Mouse (Mus musculus): ENCODE measurements around the gene Spata33. TPM values are rescaled to one million over a fixed set of nuclear protein-coding genes. Genes with fewer than 3 reads are reported as not detected.
"Not testable (repeated sequence)": the region's sequence is repeated elsewhere in the genome, so short reads cannot be mapped to it uniquely, and the experiment has no call there.

The Spata33 gene
- polyA plus RNA-seq, 1 experiment from 2014 or later = 3.1 TPM

GRCm38 (mm10) chr8:123252925-123253324 is 40.3 kb downstream of the Spata33 start:
- H3K4me3 ChIP-seq (replicated peaks) = peak overlapping the region; percentile 90
- ATAC-seq (ENCODE audit: insufficient read depth, low FRiP score, low read depth) = no peak
- peaks cover 34% of the 10 kb centered on the region; the same call in 1 of the 2 replicates for H3K36me3 ChIP-seq
- peak overlapping the region; percentile 21; the same call in 1 of the 2 replicates for H3K27ac ChIP-seq
- 0 out of 2 replicates have a peak overlapping the region, but pooled peaks have one; percentile 89 for H3K9ac ChIP-seq
- peaks cover 23% of the 10 kb centered on the region for H3K4me1 ChIP-seq
- 40% methylated on average over 4 of the region's 4 CpGs for WGBS
- H3K9me3 ChIP-seq = no peaks in the 10 kb centered on the region
- H3K4me2 ChIP-seq = peak overlapping the region; percentile 85
- no peaks in the 10 kb centered on the region for H3K27me3 ChIP-seq (replicated peaks)

- Histone ChIP-seq H3K27ac (peak overlapping the region; percentile 82), H3K4me1 (peaks cover 23% of the 10 kb centered on the region), H3K9me3 (no peaks in the 10 kb centered on the region), H3K36me3 (peaks cover 36% of the 10 kb centered on the region), H3K4me3 (replicated peaks) (peak overlapping the region; percentile 90), H3K4me2 (peak overlapping the region; percentile 85), H3K9ac (peak overlapping the region; percentile 89; the same call in 1 of the 2 replicates), H3K27me3 (replicated peaks) (no peaks in the 10 kb centered on the region)
- WGBS = under 1% methylated on average over 40 of the region's 40 CpGs
- no peak; the same call in none of the 2 replicates for ATAC-seq (ENCODE audit: insufficient read depth, low FRiP score, low read depth)
Observed at GRCm38 (mm10) chr8:123253451-123254098, 40.9 kb downstream of the Spata33 start.

GRCm38 (mm10) chr8:123254099-123254885 is 41.7 kb downstream of the Spata33 start, which contains the start of the genes Zfp276 and Vps9d1:
Gene Zfp276, plus strand, starts transcription at chr8:123254195.
Gene Vps9d1, minus strand, starts transcription at chr8:123254348.
- Histone ChIP-seq H3K9ac (peak within 1 kb of the TSS; percentile 89), H3K27me3 (replicated peaks) (no peaks in the 10 kb centered on the region), H3K4me1 (peaks cover 23% of the 10 kb centered on the region), H3K4me2 (peak within 1 kb of the TSS; percentile 85), H3K27ac (peak within 1 kb of the TSS; percentile 82), H3K4me3 (replicated peaks) (peak within 1 kb of the TSS; percentile 90), H3K36me3 (peaks cover 34% of the 10 kb centered on the region), H3K9me3 (no peaks in the 10 kb centered on the region)
- peak; percentile 95 for ATAC-seq (ENCODE audit: insufficient read depth, low FRiP score, low read depth)
- WGBS = under 1% methylated on average over 70 of the region's 99 CpGs

GRCm38 (mm10) chr8:123255170-123255569 is 42.5 kb downstream of the Spata33 start:
- H3K36me3 ChIP-seq = peaks cover 36% of the 10 kb centered on the region
- no peak for ATAC-seq (ENCODE audit: insufficient read depth, low FRiP score, low read depth)
- H3K27ac ChIP-seq = no peak overlapping the region
- H3K4me3 ChIP-seq (replicated peaks) = peak overlapping the region; percentile 90
- WGBS = 66% methylated on average over 6 of the region's 6 CpGs
- H3K4me2 ChIP-seq = peak overlapping the region; percentile 85
- no peaks in the 10 kb centered on the region for H3K9me3 ChIP-seq
- peaks cover 23% of the 10 kb centered on the region for H3K4me1 ChIP-seq
- H3K9ac ChIP-seq = peak overlapping the region; percentile 89; the same call in 1 of the 2 replicates
- H3K27me3 ChIP-seq (replicated peaks) = no peaks in the 10 kb centered on the region

GRCm38 (mm10) chr8:123257114-123257513 is 44.5 kb downstream of the Spata33 start:
- no peak for ATAC-seq (ENCODE audit: insufficient read depth, low FRiP score, low read depth)
- H3K36me3 ChIP-seq = peaks cover 36% of the 10 kb centered on the region
- no peak overlapping the region for H3K9ac ChIP-seq
- H3K4me2 ChIP-seq = no peak overlapping the region
- no peaks in the 10 kb centered on the region for H3K9me3 ChIP-seq
- H3K4me3 ChIP-seq (replicated peaks) = no peak overlapping the region
- no peaks in the 10 kb centered on the region for H3K27me3 ChIP-seq (replicated peaks)
- WGBS = 80% methylated on average over 3 of the region's 3 CpGs
- H3K27ac ChIP-seq = no peak overlapping the region
- peaks cover 23% of the 10 kb centered on the region for H3K4me1 ChIP-seq

- not testable (repeated sequence) for H3K4me3 ChIP-seq (replicated peaks); H3K9me3 ChIP-seq; H3K9ac ChIP-seq; ATAC-seq (ENCODE audit: insufficient read depth, low FRiP score, low read depth); H3K4me2 ChIP-seq; H3K27ac ChIP-seq; H3K27me3 ChIP-seq (replicated peaks)
- H3K4me1 ChIP-seq = peaks cover 23% of the 10 kb centered on the region
- peaks cover 36% of the 10 kb centered on the region for H3K36me3 ChIP-seq
- 87% methylated on average over 8 of the region's 8 CpGs for WGBS
Observed at GRCm38 (mm10) chr8:123257593-123257992, 45.0 kb downstream of the Spata33 start.

- no peak for ATAC-seq (ENCODE audit: insufficient read depth, low FRiP score, low read depth)
- H3K36me3 ChIP-seq = peaks cover 51% of the 10 kb centered on the region
Observed at GRCm38 (mm10) chr8:123267926-123268656, 55.5 kb downstream of the Spata33 start.

GRCm38 (mm10) chr8:123271147-123271546 is 58.5 kb downstream of the Spata33 start:
- no peak overlapping the region for H3K4me2 ChIP-seq
- H3K4me3 ChIP-seq (replicated peaks) = no peak overlapping the region
- H3K36me3 ChIP-seq = peaks cover 36% of the 10 kb centered on the region
- no peak overlapping the region for H3K27ac ChIP-seq
- 86% methylated on average over 10 of the region's 10 CpGs for WGBS
- H3K4me1 ChIP-seq = no peaks in the 10 kb centered on the region
- no peak for ATAC-seq (ENCODE audit: insufficient read depth, low FRiP score, low read depth)
- H3K27me3 ChIP-seq (replicated peaks) = no peaks in the 10 kb centered on the region
- no peak overlapping the region for H3K9ac ChIP-seq
- H3K9me3 ChIP-seq = no peaks in the 10 kb centered on the region

More at GRCm38 (mm10) chr8:123267926-123268656, 55.5 kb downstream of the Spata33 start:
- Histone ChIP-seq H3K4me3 (replicated peaks) (no peak overlapping the region), H3K4me2 (no peak overlapping the region), H3K9me3 (no peaks in the 10 kb centered on the region), H3K4me1 (no peaks in the 10 kb centered on the region), H3K9ac (no peak overlapping the region), H3K27me3 (replicated peaks) (no peaks in the 10 kb centered on the region), H3K27ac (no peak overlapping the region)
- WGBS = 66% methylated on average over 14 of the region's 14 CpGs

Other genes with a start within 250 kb of the Spata33 start
- gene Ankrd11, start 170.6 kb upstream of the Spata33 start, polyA plus RNA-seq (2015; fragmentation: Nextera tagmentation; extraction: Ambion mirVana) = 63.9 and 67.3 TPM in 2 replicates
- gene Spg7, start 149.9 kb upstream of the Spata33 start, polyA plus RNA-seq (2015; fragmentation: Nextera tagmentation; extraction: Ambion mirVana) = 48.2 and 50.7 TPM in 2 replicates
- gene Rpl13, start 110.5 kb upstream of the Spata33 start, polyA plus RNA-seq (2015; fragmentation: Nextera tagmentation; extraction: Ambion mirVana) = 1,122 and 1,488 TPM in 2 replicates
- 2.0 and 2.3 TPM in 2 replicates for gene Cpne7, start 95.5 kb upstream of the Spata33 start, polyA plus RNA-seq (2015; fragmentation: Nextera tagmentation; extraction: Ambion mirVana)
- 14.2 and 15.6 TPM in 2 replicates for gene Sult5a1, start 54.5 kb upstream of the Spata33 start, polyA plus RNA-seq (2015; fragmentation: Nextera tagmentation; extraction: Ambion mirVana)
- 2.0 and 3.9 TPM in 2 replicates for gene Dpep1, start 26.6 kb upstream of the Spata33 start, polyA plus RNA-seq (2015; fragmentation: Nextera tagmentation; extraction: Ambion mirVana)
- gene Chmp1a, start 69 bp upstream of the Spata33 start, polyA plus RNA-seq (2015; fragmentation: Nextera tagmentation; extraction: Ambion mirVana) = 135 and 150 TPM in 2 replicates
- 28.8 and 30.6 TPM in 2 replicates for gene Cdk10, start 12.0 kb downstream of the Spata33 start, polyA plus RNA-seq (2015; fragmentation: Nextera tagmentation; extraction: Ambion mirVana)
- gene Spata2l, start 23.4 kb downstream of the Spata33 start, polyA plus RNA-seq (2015; fragmentation: Nextera tagmentation; extraction: Ambion mirVana) = 5.0 and 5.8 TPM in 2 replicates
- 19.8 and 21.0 TPM in 2 replicates for gene Zfp276, start 41.4 kb downstream of the Spata33 start, polyA plus RNA-seq (2015; fragmentation: Nextera tagmentation; extraction: Ambion mirVana)
- 20.5 and 22.5 TPM in 2 replicates for gene Vps9d1, start 41.5 kb downstream of the Spata33 start, polyA plus RNA-seq (2015; fragmentation: Nextera tagmentation; extraction: Ambion mirVana)
- gene Fanca, start 105.7 kb downstream of the Spata33 start, polyA plus RNA-seq (2015; fragmentation: Nextera tagmentation; extraction: Ambion mirVana) = 20.9 and 22.8 TPM in 2 replicates
- gene Spire2, start 119.9 kb downstream of the Spata33 start, polyA plus RNA-seq (2015; fragmentation: Nextera tagmentation; extraction: Ambion mirVana) = 5.4 and 5.9 TPM in 2 replicates
- 159 and 182 TPM in 2 replicates for gene Tcf25, start 160.9 kb downstream of the Spata33 start, polyA plus RNA-seq (2015; fragmentation: Nextera tagmentation; extraction: Ambion mirVana)
- not detected in 2 replicates for gene Mc1r, start 194.3 kb downstream of the Spata33 start, polyA plus RNA-seq (2015; fragmentation: Nextera tagmentation; extraction: Ambion mirVana)
- 55.7 and 57.1 TPM in 2 replicates for gene Tubb3, start 198.6 kb downstream of the Spata33 start, polyA plus RNA-seq (2015; fragmentation: Nextera tagmentation; extraction: Ambion mirVana)
- gene Def8, start 210.7 kb downstream of the Spata33 start, polyA plus RNA-seq (2015; fragmentation: Nextera tagmentation; extraction: Ambion mirVana) = 24.9 and 28.1 TPM in 2 replicates